Mouse (Mus musculus) midbrain, embryonic 13.5 days (tissue): Measurements from ENCODE around the gene Zfp385c. TPM values are rescaled to one million over a fixed set of nuclear protein-coding genes. Genes with fewer than 3 reads are reported as not detected.
"Not testable (repeated sequence)": the region's sequence is repeated elsewhere in the genome, so short reads cannot be mapped to it uniquely, and the experiment has no call there.

Source experiments
- ATAC-seq: fragments of 200-750 bp; cut with Nextera tagmentation; 2 replicates; pipeline ENCODE4 v1.8.0; 2017; ENCODE audit warnings: mild to moderate bottlenecking, moderate TSS enrichment, moderate library complexity
- H3K27ac ChIP-seq: fragments of 300-500 bp; sonication (generic); 2 replicates; pipeline ENCODE4 v1.5.1; 2015; ENCODE audit warnings: inconsistent platforms, mild to moderate bottlenecking, moderate library complexity
- H3K27me3 ChIP-seq: fragments of 300-500 bp; sonication (generic); 2 replicates; pipeline ENCODE4 v1.6.1; 2015; ENCODE audit warnings: mild to moderate bottlenecking, inconsistent platforms
- H3K36me3 ChIP-seq: fragments of 300-500 bp; sonication (generic); 2 replicates; pipeline ENCODE4 v1.6.1; 2015; ENCODE audit warnings: mild to moderate bottlenecking, inconsistent platforms
- H3K4me1 ChIP-seq: fragments of 300-500 bp; sonication (generic); replicated peaks from 2 replicates; pipeline ENCODE4 v1.6.1; 2015; ENCODE audit warnings: inconsistent platforms
- H3K4me2 ChIP-seq: fragments of 300-500 bp; sonication (generic); replicated peaks from 2 replicates; pipeline ENCODE4 v1.6.1; 2015; ENCODE audit warnings: moderate library complexity, mild to moderate bottlenecking, inconsistent platforms
- H3K4me3 ChIP-seq: fragments of 300-500 bp; sonication (generic); replicated peaks from 2 replicates; pipeline ENCODE4 v1.5.1; 2015; ENCODE audit warnings: mild to moderate bottlenecking, inconsistent platforms
- H3K9ac ChIP-seq: fragments of 300-500 bp; sonication (generic); replicated peaks from 2 replicates; pipeline ENCODE4 v1.6.1; 2015; ENCODE audit warnings: mild to moderate bottlenecking, inconsistent platforms
- H3K9me3 ChIP-seq: fragments of 300-500 bp; sonication (generic); 2 replicates; pipeline ENCODE4 v1.6.1; 2016; ENCODE audit warnings: mild to moderate bottlenecking, inconsistent platforms
- WGBS: fragments of 180-500 bp; shearing (Covaris S2); methylation state at CpG from one replicate; pipeline ENCODE4 v1.1.7; 2015; 5-methylcytosine and 5-hydroxymethylcytosine counted together
- polyA plus RNA-seq: library from polyadenylated mRNA; unstranded; fragments of >200 nt; fragmentation: Nextera tagmentation; extraction: Ambion mirVana; gene quantifications from 2 replicates; pipeline ENCODE4 v1.2.1, GENCODE M21; 2015

The Zfp385c gene
- polyA plus RNA-seq, 1 experiment from 2014 or later: 0.70 TPM

GRCm38 (mm10) chr11:100619485-100619975 lies 72.7 kb downstream of the Zfp385c start:
- peak overlapping the region; percentile 88 for H3K4me2 ChIP-seq
- peak overlapping the region; percentile 93 for H3K27ac ChIP-seq
- H3K4me1 ChIP-seq: peaks cover 44% of the 10 kb centered on the region
- H3K9me3 ChIP-seq: no peaks in the 10 kb centered on the region
- peak; percentile 98 for ATAC-seq
- WGBS: under 1% methylated on average over 40 of the region's 40 CpGs
- H3K4me3 ChIP-seq: peak overlapping the region; percentile 83
- no peaks in the 10 kb centered on the region for H3K27me3 ChIP-seq
- H3K9ac ChIP-seq: peak overlapping the region; percentile 92
- peaks cover 6% of the 10 kb centered on the region for H3K36me3 ChIP-seq

GRCm38 (mm10) chr11:100618761-100619484 lies 73.3 kb downstream of the Zfp385c start, which contains the start of gene Nkiras2:
Nkiras2 (plus strand) TSS chr11:100619244.
- Histone ChIP-seq H3K9ac (peak within 1 kb of the TSS; percentile 92), H3K27ac (peak within 1 kb of the TSS; percentile 93), H3K9me3 (no peaks in the 10 kb centered on the region), H3K36me3 (peaks cover 4% of the 10 kb centered on the region; the same call in 1 of the 2 replicates), H3K27me3 (no peaks in the 10 kb centered on the region), H3K4me3 (peak within 1 kb of the TSS; percentile 83), H3K4me2 (peak within 1 kb of the TSS; percentile 88), H3K4me1 (peaks cover 40% of the 10 kb centered on the region)
- WGBS: under 1% methylated on average over 32 of the region's 36 CpGs
- ATAC-seq: peak; percentile 73

- Histone ChIP-seq H3K27me3 (no peaks in the 10 kb centered on the region), H3K36me3 (peaks cover 4% of the 10 kb centered on the region; the same call in 1 of the 2 replicates), H3K27ac (no peak overlapping the region), H3K9ac (no peak overlapping the region), H3K4me2 (peak overlapping the region; percentile 88), H3K9me3 (no peaks in the 10 kb centered on the region), H3K4me1 (peaks cover 33% of the 10 kb centered on the region), H3K4me3 (peak overlapping the region; percentile 83)
- WGBS: 94% methylated on average over 4 of the region's 4 CpGs
- ATAC-seq: no peak
Observed at GRCm38 (mm10) chr11:100617480-100617879, 74.8 kb downstream of the Zfp385c start.

GRCm38 (mm10) chr11:100616836-100617235 lies 75.4 kb downstream of the Zfp385c start:
- ATAC-seq, H3K9me3 ChIP-seq, H3K4me3 ChIP-seq, H3K27ac ChIP-seq, H3K36me3 ChIP-seq, H3K4me2 ChIP-seq, H3K27me3 ChIP-seq, H3K9ac ChIP-seq: not testable (repeated sequence)
- WGBS: 90% methylated on average over 7 of the region's 7 CpGs
- H3K4me1 ChIP-seq: peaks cover 33% of the 10 kb centered on the region

GRCm38 (mm10) chr11:100616332-100616731 lies 75.9 kb downstream of the Zfp385c start:
- no peaks in the 10 kb centered on the region for H3K9me3 ChIP-seq
- H3K4me2 ChIP-seq: no peak overlapping the region
- H3K9ac ChIP-seq: no peak overlapping the region
- no peak overlapping the region for H3K27ac ChIP-seq
- H3K4me1 ChIP-seq: peaks cover 33% of the 10 kb centered on the region
- no peak overlapping the region for H3K4me3 ChIP-seq
- H3K27me3 ChIP-seq: no peaks in the 10 kb centered on the region
- ATAC-seq: no peak
- H3K36me3 ChIP-seq: peaks cover 7% of the 10 kb centered on the region
- 91% methylated on average over 5 of the region's 5 CpGs for WGBS

GRCm38 (mm10) chr11:100613241-100613640 lies 79.0 kb downstream of the Zfp385c start:
- ATAC-seq: no peak
- no peaks in the 10 kb centered on the region for H3K9me3 ChIP-seq
- H3K4me1 ChIP-seq: peaks cover 18% of the 10 kb centered on the region
- no peak overlapping the region for H3K4me2 ChIP-seq
- H3K9ac ChIP-seq: no peak overlapping the region
- no peaks in the 10 kb centered on the region for H3K27me3 ChIP-seq
- H3K4me3 ChIP-seq: no peak overlapping the region
- H3K27ac ChIP-seq: no peak overlapping the region
- 93% methylated on average over 3 of the region's 3 CpGs for WGBS
- H3K36me3 ChIP-seq: peaks cover 7% of the 10 kb centered on the region

GRCm38 (mm10) chr11:100611627-100612026 lies 80.6 kb downstream of the Zfp385c start:
- no peak for ATAC-seq
- peaks cover 10% of the 10 kb centered on the region for H3K36me3 ChIP-seq
- peaks cover 7% of the 10 kb centered on the region; the same call in 1 of the 2 replicates for H3K4me1 ChIP-seq
- no peaks in the 10 kb centered on the region for H3K27me3 ChIP-seq
- no peak overlapping the region for H3K4me2 ChIP-seq
- no peak overlapping the region for H3K4me3 ChIP-seq
- no peak overlapping the region for H3K9ac ChIP-seq
- H3K27ac ChIP-seq: no peak overlapping the region
- 91% methylated on average over 6 of the region's 6 CpGs for WGBS
- H3K9me3 ChIP-seq: no peaks in the 10 kb centered on the region

GRCm38 (mm10) chr11:100609997-100610680 lies 82.1 kb downstream of the Zfp385c start:
- Histone ChIP-seq H3K36me3 (peaks cover 6% of the 10 kb centered on the region; the same call in 1 of the 2 replicates), H3K4me3 (no peak overlapping the region), H3K27me3 (no peaks in the 10 kb centered on the region), H3K4me1 (peaks cover 14% of the 10 kb centered on the region), H3K4me2 (no peak overlapping the region), H3K27ac (no peak overlapping the region), H3K9me3 (no peaks in the 10 kb centered on the region), H3K9ac (no peak overlapping the region)
- no peak for ATAC-seq
- 82% methylated on average over 9 of the region's 9 CpGs for WGBS

GRCm38 (mm10) chr11:100609355-100609996 lies 82.8 kb downstream of the Zfp385c start:
- Histone ChIP-seq H3K9me3 (no peaks in the 10 kb centered on the region), H3K4me3 (no peak overlapping the region), H3K4me1 (peaks cover 12% of the 10 kb centered on the region), H3K9ac (no peak overlapping the region), H3K27me3 (no peaks in the 10 kb centered on the region), H3K27ac (no peak overlapping the region), H3K4me2 (no peak overlapping the region), H3K36me3 (peaks cover 6% of the 10 kb centered on the region; the same call in 1 of the 2 replicates)
- WGBS: 91% methylated on average over 5 of the region's 5 CpGs
- ATAC-seq: no peak

GRCm38 (mm10) chr11:100608796-100609195 lies 83.5 kb downstream of the Zfp385c start:
- peaks cover 6% of the 10 kb centered on the region; the same call in 1 of the 2 replicates for H3K36me3 ChIP-seq
- H3K27ac ChIP-seq: no peak overlapping the region
- no peak overlapping the region for H3K4me2 ChIP-seq
- no peak for ATAC-seq
- no peaks in the 10 kb centered on the region for H3K27me3 ChIP-seq
- 82% methylated on average over 4 of the region's 4 CpGs for WGBS
- no peaks in the 10 kb centered on the region for H3K9me3 ChIP-seq
- no peak overlapping the region for H3K4me3 ChIP-seq
- H3K9ac ChIP-seq: no peak overlapping the region
- H3K4me1 ChIP-seq: peaks cover 19% of the 10 kb centered on the region

- no peaks in the 10 kb centered on the region for H3K27me3 ChIP-seq
- no peak overlapping the region for H3K4me3 ChIP-seq
- H3K4me1 ChIP-seq: peaks cover 17% of the 10 kb centered on the region
- H3K27ac ChIP-seq: no peak overlapping the region
- peaks cover 16% of the 10 kb centered on the region for H3K36me3 ChIP-seq
- 96% methylated on average over 6 of the region's 6 CpGs for WGBS
- no peak overlapping the region for H3K9ac ChIP-seq
- no peaks in the 10 kb centered on the region for H3K9me3 ChIP-seq
- no peak overlapping the region for H3K4me2 ChIP-seq
- no peak for ATAC-seq
Observed at GRCm38 (mm10) chr11:100607121-100607520, 85.1 kb downstream of the Zfp385c start.

- H3K27ac ChIP-seq: peak overlapping the region; percentile 44; the same call in 1 of the 2 replicates
- H3K4me3 ChIP-seq: no peak overlapping the region
- H3K9me3 ChIP-seq: no peaks in the 10 kb centered on the region
- H3K36me3 ChIP-seq: peaks cover 26% of the 10 kb centered on the region
- 83% methylated on average over 10 of the region's 10 CpGs for WGBS
- ATAC-seq: no peak
- peaks cover 17% of the 10 kb centered on the region for H3K4me1 ChIP-seq
- no peaks in the 10 kb centered on the region for H3K27me3 ChIP-seq
- no peak overlapping the region for H3K4me2 ChIP-seq
- H3K9ac ChIP-seq: no peak overlapping the region
Observed at GRCm38 (mm10) chr11:100605451-100605850, 86.8 kb downstream of the Zfp385c start.
